Mouse (Mus musculus) testis, postnatal 14 days (tissue): ENCODE measurements at regions not wholly inside any gene's neighbourhood (a gene's known extent, or its start where the extent isn't known, plus 50 kb on each side); places are given as distances from the start of the nearest gene placed in this dataset.

Source experiments
- DNase-seq: peaks from one replicate; pipeline ENCODE4 v3.0.0; 2021; ENCODE audit warnings: low spot score

DNA sequence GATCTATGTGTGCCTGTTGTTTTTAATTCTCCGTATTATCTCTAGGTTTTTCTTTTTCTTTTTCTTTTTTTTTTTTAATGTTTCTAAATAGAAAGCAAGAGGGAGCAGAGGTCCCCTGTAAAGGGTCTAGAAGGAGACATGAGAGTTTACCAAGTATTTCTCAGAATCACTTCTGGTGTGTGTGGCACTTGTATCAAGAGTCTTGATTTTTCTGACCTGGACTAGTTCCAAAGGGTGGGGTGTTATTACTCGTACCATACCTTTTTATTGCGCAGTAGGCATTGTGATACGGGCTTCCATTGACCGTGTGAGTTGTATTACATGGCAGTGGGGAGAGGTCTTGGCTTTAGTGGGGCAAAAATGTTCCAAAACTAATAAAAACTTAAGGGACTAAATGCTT lies 63.2 kb upstream of the Bmp6 start:
- DNase-seq: no peak

DNA sequence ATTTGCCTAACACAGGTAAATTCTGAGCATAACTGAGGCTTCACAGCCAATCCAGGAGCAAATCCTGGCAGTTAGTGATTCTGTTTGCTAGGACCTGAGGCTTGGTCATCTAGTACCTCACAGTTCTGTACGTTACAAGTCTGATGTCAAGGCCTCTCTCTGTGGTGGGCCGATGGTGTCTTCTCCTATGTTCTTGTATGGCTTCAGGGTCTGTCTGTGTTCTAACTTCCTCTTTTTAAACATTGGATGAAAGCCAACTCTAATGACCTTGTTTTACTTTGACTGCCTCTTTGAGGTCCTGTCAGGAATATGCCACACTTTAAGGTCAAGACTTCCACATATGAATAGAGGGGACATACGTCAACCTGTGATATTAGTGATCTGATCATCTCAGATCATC lies 56.9 kb upstream of the Bmp6 start:
- no peak for DNase-seq

DNA sequence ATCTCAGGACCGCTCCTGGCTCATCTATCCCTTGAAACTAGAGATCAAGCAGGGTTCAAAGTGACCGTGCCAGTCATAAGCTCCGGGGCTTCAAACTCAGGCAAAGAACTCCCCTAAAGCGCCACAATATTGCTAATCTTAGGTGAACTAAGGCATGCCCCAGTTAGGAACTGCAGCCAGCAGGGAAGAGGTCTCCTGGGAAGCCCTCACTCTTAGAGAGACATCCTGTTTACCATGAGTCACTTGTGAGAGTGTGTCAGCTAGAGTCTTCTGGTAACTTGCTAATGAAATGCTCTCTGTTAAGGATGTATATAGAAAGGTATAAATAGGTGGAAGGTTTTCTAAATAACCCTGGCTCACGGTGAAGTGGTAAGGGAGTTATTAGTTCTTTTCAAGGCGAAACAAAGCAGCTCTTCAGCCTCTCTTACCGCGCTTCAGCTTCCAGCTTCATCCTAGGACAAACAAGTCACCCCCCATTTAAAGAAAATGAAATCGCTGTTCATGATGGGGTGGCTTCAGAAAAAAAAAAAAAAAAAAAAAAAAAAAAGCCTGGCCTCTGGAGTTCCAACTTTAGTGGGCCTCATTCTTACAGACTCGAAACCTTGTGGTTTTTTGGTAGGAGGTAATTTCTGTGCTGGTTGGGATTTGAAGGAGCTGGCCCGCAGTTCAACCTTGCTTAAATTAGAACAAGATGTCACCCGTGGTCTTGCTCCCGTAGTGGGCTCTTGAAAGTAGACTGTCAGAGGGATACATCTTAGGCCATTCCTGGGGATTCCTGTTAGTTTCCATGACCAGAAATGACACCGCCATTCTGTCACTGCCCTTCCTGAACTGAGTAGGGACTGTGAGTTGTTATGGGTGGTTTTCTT lies 56.1 kb upstream of the Bmp6 start:
- DNase-seq: no peak

DNA sequence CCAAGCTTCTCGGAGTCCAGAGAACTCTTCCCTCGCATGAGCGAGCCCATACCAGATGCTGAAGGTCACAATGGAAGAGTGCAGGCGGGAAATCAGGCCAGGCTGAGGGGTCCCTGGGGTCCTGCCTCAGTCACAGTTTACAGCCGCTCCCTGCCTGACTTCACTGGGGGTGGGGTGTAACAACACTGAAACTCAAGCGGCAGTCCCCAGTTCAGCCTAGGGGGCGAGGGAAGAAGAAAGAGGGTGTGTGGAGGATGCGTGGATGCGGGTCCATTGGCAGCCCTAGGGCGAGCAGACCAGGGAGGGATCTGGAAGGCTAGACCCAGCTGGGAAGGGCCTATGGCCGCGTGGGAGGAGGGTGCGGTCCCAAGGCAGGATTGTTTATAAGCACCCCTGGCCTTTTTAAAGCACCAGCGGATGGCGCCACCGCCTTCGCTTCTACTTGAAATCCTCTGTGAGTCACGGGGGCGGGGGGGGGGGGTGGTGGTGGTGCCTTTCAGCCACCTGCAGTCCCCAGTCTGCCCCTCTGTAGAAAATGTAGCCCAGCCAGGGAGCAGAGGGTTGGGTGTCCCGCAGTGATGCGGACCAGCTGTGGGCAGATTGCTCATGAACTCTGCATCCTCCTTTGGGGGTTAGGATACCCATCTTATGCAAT lies 54.5 kb upstream of the Bmp6 start:
- DNase-seq: peak; percentile 9

DNA sequence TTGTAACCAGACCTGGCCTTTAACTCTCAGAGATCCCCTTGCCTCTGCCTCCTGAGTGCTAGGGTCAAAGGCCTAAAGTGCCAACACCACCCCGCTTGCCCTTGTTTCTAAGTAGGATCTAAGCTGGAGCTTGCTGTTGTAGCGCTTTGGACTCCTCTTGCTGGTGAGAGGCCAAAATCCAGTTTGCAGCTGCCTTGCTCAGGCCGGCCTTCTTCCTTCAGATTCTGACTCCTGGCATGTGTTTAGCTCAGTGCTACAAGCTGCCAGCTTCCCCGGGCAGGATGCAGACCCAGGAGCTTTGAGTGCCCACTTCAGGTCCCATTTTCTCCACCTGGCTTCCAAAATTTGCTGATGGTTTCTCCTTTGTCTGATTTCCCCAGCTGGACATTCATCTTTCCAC lies 53.4 kb upstream of the Bmp6 start:
- no peak for DNase-seq
